ENCODE assay signal across 10 mouse cellular contexts in genomic region chr14:76685830-76686761, GRCm38 (mm10).
DNase-seq lines count a peak whose midpoint lies in the region; ATAC-seq and TF ChIP-seq lines count a peak whose summit lies in the region.
"Had no signal": no experiment of that assay in that cellular context is flagged by ENCODE, and none has a peak within 500 bp of the region (broad histone marks: within the 10 kb centered on the region; RNA-seq: fewer than 3 reads in every experiment).

No protein-coding gene starts in this region.

- no peak for TF ChIP-seq POLR2A in cerebellum, adult 2 months (IDR thresholded peaks at IDR 0.05; ENCODE audit: borderline replicate concordance, insufficient read depth, low read length)

- no peaks in the 10 kb centered on the region for H3K27me3 ChIP-seq in lung, postnatal 0 days (replicated peaks; ENCODE audit: insufficient read depth, low read length)
- H3K27me3 ChIP-seq in hindbrain, embryonic 15.5 days: no peaks in the 10 kb centered on the region
- no peaks in the 10 kb centered on the region for H3K27me3 ChIP-seq in midbrain, postnatal 0 days (ENCODE audit: insufficient read depth, low read length)
- no peaks in the 10 kb centered on the region for H3K27me3 ChIP-seq in cerebellum, adult 2 months (ENCODE audit: control insufficient read depth, insufficient read depth, low read length)

- 0 out of 2 replicates have a peak overlapping the region, but pooled peaks have one; percentile 51 for H3K27ac ChIP-seq in lung, postnatal 0 days (ENCODE audit: low read length)
- H3K27ac ChIP-seq in hindbrain, embryonic 15.5 days (replicated peaks): peak overlapping the region; percentile 44; the same call in 1 of the 2 replicates
- H3K27ac ChIP-seq in midbrain, postnatal 0 days (ENCODE audit: low read depth, low read length): no peak overlapping the region
- no peak overlapping the region for H3K27ac ChIP-seq in cerebellum, adult 2 months (ENCODE audit: insufficient read depth, low read length)
- H3K27ac ChIP-seq: liver, embryonic 14.5 days had no signal

- no peak for TF ChIP-seq EP300 in lung, postnatal 0 days (IDR thresholded peaks at IDR 0.05)

- H3K9ac ChIP-seq in lung, postnatal 0 days (replicated peaks; ENCODE audit: low read depth): no peak overlapping the region
- H3K9ac ChIP-seq in hindbrain, embryonic 15.5 days: no peak overlapping the region
- no peak overlapping the region for H3K9ac ChIP-seq in midbrain, postnatal 0 days (replicated peaks; ENCODE audit: low read length, poor library complexity, severe bottlenecking)
- H3K9ac ChIP-seq: liver, embryonic 14.5 days had no signal

- H3K9me3 ChIP-seq in lung, postnatal 0 days (ENCODE audit: low read length): no peaks in the 10 kb centered on the region
- H3K9me3 ChIP-seq in hindbrain, embryonic 15.5 days: no peaks in the 10 kb centered on the region
- no peaks in the 10 kb centered on the region for H3K9me3 ChIP-seq in midbrain, postnatal 0 days (ENCODE audit: low read length)

- no peaks in the 10 kb centered on the region for H3K36me3 ChIP-seq in lung, postnatal 0 days (ENCODE audit: insufficient read depth, low read length)
- no peaks in the 10 kb centered on the region for H3K36me3 ChIP-seq in hindbrain, embryonic 15.5 days
- no peaks in the 10 kb centered on the region for H3K36me3 ChIP-seq in midbrain, postnatal 0 days (ENCODE audit: insufficient read depth, low read length)

- no peak overlapping the region for H3K4me3 ChIP-seq in lung, postnatal 0 days (ENCODE audit: low read depth, low read length)
- H3K4me3 ChIP-seq in hindbrain, embryonic 15.5 days: no peak overlapping the region
- H3K4me3 ChIP-seq in midbrain, postnatal 0 days (ENCODE audit: low read depth, low read length): no peak overlapping the region
- H3K4me3 ChIP-seq in cerebellum, adult 2 months (replicated peaks; ENCODE audit: insufficient read depth, low read depth, low read length): no peak overlapping the region
- H3K4me3 ChIP-seq: myocyte had no signal

- no peak for TF ChIP-seq CTCF in lung, postnatal 0 days (IDR thresholded peaks at IDR 0.05)
- TF ChIP-seq CTCF in midbrain, postnatal 0 days (IDR thresholded peaks at IDR 0.05): peak; percentile 20
- no peak for TF ChIP-seq CTCF in cerebellum, adult 2 months (IDR thresholded peaks at IDR 0.05; ENCODE audit: borderline replicate concordance, insufficient read depth, low read depth, low read length)

- peaks cover 31% of the 10 kb centered on the region; the same call in 1 of the 2 replicates for H3K4me1 ChIP-seq in lung, postnatal 0 days (ENCODE audit: insufficient read depth, low read depth, low read length)
- peaks cover 40% of the 10 kb centered on the region for H3K4me1 ChIP-seq in hindbrain, embryonic 15.5 days (replicated peaks)
- peaks cover 17% of the 10 kb centered on the region; the same call in 1 of the 2 replicates for H3K4me1 ChIP-seq in midbrain, postnatal 0 days (ENCODE audit: insufficient read depth, low read length)
- no peaks in the 10 kb centered on the region; the same call in 1 of the 2 replicates for H3K4me1 ChIP-seq in cerebellum, adult 2 months (ENCODE audit: control insufficient read depth, insufficient read depth, low read length)

- WGBS in lung, postnatal 0 days: 48% methylated on average over 17 of the region's 17 CpGs
- WGBS in hindbrain, embryonic 15.5 days: 50% methylated on average over 17 of the region's 17 CpGs
- WGBS in midbrain, postnatal 0 days: 37% methylated on average over 17 of the region's 17 CpGs
- 83% methylated on average over 17 of the region's 17 CpGs for WGBS in cerebellum, adult 2 months

- peak; percentile 61 for DNase-seq in embryo, embryonic 10 days (ENCODE audit: low spot score)
- DNase-seq in embryo, embryonic 9.5 days (ENCODE audit: extremely low spot score): no peak
- DNase-seq in lung, postnatal 0 days (ENCODE audit: low spot score): peak; percentile 54
- DNase-seq in lung, adult 18-20 months: no peak
- DNase-seq in midbrain, postnatal 0 days (ENCODE audit: low spot score): no peak
- DNase-seq in cerebellum, adult 2 months: no peak

- no peak for ATAC-seq in lung, postnatal 0 days
- ATAC-seq in hindbrain, embryonic 15.5 days (ENCODE audit: low FRiP score, low read depth): no peak
- no peak for ATAC-seq in midbrain, postnatal 0 days (ENCODE audit: low FRiP score)
- ATAC-seq in monocyte, adult 5-6 weeks (replicated peaks; ENCODE audit: insufficient number of reproducible peaks, low FRiP score, low TSS enrichment, poor library complexity, severe bottlenecking): no peak

- no peak overlapping the region for H3K4me2 ChIP-seq in lung, postnatal 0 days (replicated peaks; ENCODE audit: low read depth, low read length)
- H3K4me2 ChIP-seq in hindbrain, embryonic 15.5 days: no peak overlapping the region
- H3K4me2 ChIP-seq in midbrain, postnatal 0 days (ENCODE audit: low read depth, low read length, poor library complexity, severe bottlenecking): no peak overlapping the region

Comparison
In these comparisons a context has a peak if more than half of its experiments do, and no peak if none do; other contexts are left out.
1. DNase-seq: peak in embryo, embryonic 10 days (single experiment) and lung, postnatal 0 days (single experiment); none in embryo, embryonic 9.5 days (single experiment), lung, adult 18-20 months (0 of 2), midbrain, postnatal 0 days (single experiment) and cerebellum, adult 2 months (0 of 2).
2. H3K27ac ChIP-seq: peak in lung, postnatal 0 days (single experiment) and hindbrain, embryonic 15.5 days (single experiment); none in midbrain, postnatal 0 days (single experiment) and cerebellum, adult 2 months (single experiment).